Mouse (Mus musculus) liver, adult 2 months (tissue): ENCODE data around the gene Tm6sf2.

Experiments used
- CTCF ChIP-seq: fragments of 200-500 bp; IDR thresholded peaks from 2 replicates; pipeline ENCODE4 v1.5.1; 2011; ENCODE audit warnings: low read depth, low read length, control low read depth
- POLR2A ChIP-seq: fragments of 200-500 bp; IDR thresholded peaks from 2 replicates; pipeline ENCODE4 v1.6.1; 2011; ENCODE audit warnings: low read length, control low read depth; ENCODE audit not compliant: insufficient read depth; ENCODE audit errors: extremely low read depth

GRCm38 (mm10) chr8:70049662-70050061 is 23.1 kb upstream of the Tm6sf2 start:
- TF ChIP-seq CTCF (no peak), POLR2A (no peak)
